Mouse (Mus musculus): ENCODE results near the gene Vps37c. TPM values are rescaled to one million over a fixed set of nuclear protein-coding genes. Genes with fewer than 3 reads are reported as not detected.

Vps37c gene
- total and polyA plus RNA-seq, 2 experiments from 2014 or later, result 23.0 to 42.1 TPM

GRCm38 (mm10) chr19:10740641-10741440 lies 52.3 kb downstream of the Vps37c start:
- ATAC-seq (ENCODE audit: insufficient read depth, low read depth), result peak; percentile 27; the same call in 1 of the 2 replicates

GRCm38 (mm10) chr19:10742145-10742544 lies 53.6 kb downstream of the Vps37c start:
- no peak overlapping the region for H3K4me3 ChIP-seq (ENCODE audit: low read depth, low read length)
- no peak overlapping the region for H3K27ac ChIP-seq (ENCODE audit: low read depth)
- no peak for DNase-seq (ENCODE audit: low spot score)
- no peaks in the 10 kb centered on the region for H3K9me3 ChIP-seq (replicated peaks; ENCODE audit: control insufficient read depth, low read length)
- WGBS, result 77% methylated on average over 6 of the region's 6 CpGs
- H3K4me1 ChIP-seq (ENCODE audit: control insufficient read depth, insufficient read depth), result no peaks in the 10 kb centered on the region
- no peak overlapping the region for H3K4me2 ChIP-seq (ENCODE audit: low read depth, low read length)
- no peaks in the 10 kb centered on the region for H3K27me3 ChIP-seq (ENCODE audit: control insufficient read depth, insufficient read depth, low read length)
- no peaks in the 10 kb centered on the region for H3K36me3 ChIP-seq (replicated peaks; ENCODE audit: control insufficient read depth, insufficient read depth, low read length)
- no peak for ATAC-seq (ENCODE audit: insufficient read depth, low read depth)
- no peak for TF ChIP-seq EP300 (IDR thresholded peaks at IDR 0.05; ENCODE audit: low read depth)
- TF ChIP-seq CTCF (IDR thresholded peaks at IDR 0.05; ENCODE audit: low read depth), result no peak
- no peak overlapping the region for H3K9ac ChIP-seq (replicated peaks; ENCODE audit: low read depth, low read length)

More at GRCm38 (mm10) chr19:10740641-10741440, 52.3 kb downstream of the Vps37c start:
- H3K9ac ChIP-seq (replicated peaks; ENCODE audit: low read depth, low read length), result no peak overlapping the region
- no peaks in the 10 kb centered on the region for H3K36me3 ChIP-seq (replicated peaks; ENCODE audit: control insufficient read depth, insufficient read depth, low read length)
- H3K4me1 ChIP-seq (ENCODE audit: control insufficient read depth, insufficient read depth), result no peaks in the 10 kb centered on the region
- H3K27ac ChIP-seq (ENCODE audit: low read depth), result no peak overlapping the region
- H3K4me2 ChIP-seq (ENCODE audit: low read depth, low read length), result no peak overlapping the region
- H3K4me3 ChIP-seq (ENCODE audit: low read depth, low read length), result no peak overlapping the region
- TF ChIP-seq CTCF (IDR thresholded peaks at IDR 0.05; ENCODE audit: low read depth), result no peak
- no peak for TF ChIP-seq EP300 (IDR thresholded peaks at IDR 0.05; ENCODE audit: low read depth)
- H3K9me3 ChIP-seq (replicated peaks; ENCODE audit: control insufficient read depth, low read length), result no peaks in the 10 kb centered on the region
- WGBS, result 25% methylated on average over 11 of the region's 11 CpGs
- no peak for DNase-seq (ENCODE audit: low spot score)
- H3K27me3 ChIP-seq (ENCODE audit: control insufficient read depth, insufficient read depth, low read length), result no peaks in the 10 kb centered on the region

- TF ChIP-seq CTCF (IDR thresholded peaks at IDR 0.05; ENCODE audit: low read depth) (no peak), EP300 (IDR thresholded peaks at IDR 0.05; ENCODE audit: low read depth) (no peak)
- DNase-seq (ENCODE audit: low spot score) (no peak), ATAC-seq (ENCODE audit: insufficient read depth, low read depth) (no peak)
- no peaks in the 10 kb centered on the region for H3K36me3 ChIP-seq (replicated peaks; ENCODE audit: control insufficient read depth, insufficient read depth, low read length)
- H3K4me3 ChIP-seq (ENCODE audit: low read depth, low read length), result no peak overlapping the region
- no peaks in the 10 kb centered on the region for H3K27me3 ChIP-seq (ENCODE audit: control insufficient read depth, insufficient read depth, low read length)
- no peak overlapping the region for H3K4me2 ChIP-seq (ENCODE audit: low read depth, low read length)
- no peak overlapping the region for H3K27ac ChIP-seq (ENCODE audit: low read depth)
- no peaks in the 10 kb centered on the region for H3K4me1 ChIP-seq (ENCODE audit: control insufficient read depth, insufficient read depth)
- H3K9ac ChIP-seq (replicated peaks; ENCODE audit: low read depth, low read length), result no peak overlapping the region
- 57% methylated on average over 3 of the region's 3 CpGs for WGBS
- no peaks in the 10 kb centered on the region for H3K9me3 ChIP-seq (replicated peaks; ENCODE audit: control insufficient read depth, low read length)
Measured at GRCm38 (mm10) chr19:10742565-10742964, 54.0 kb downstream of the Vps37c start.

GRCm38 (mm10) chr19:10747182-10747581 lies 58.6 kb downstream of the Vps37c start:
- H3K4me1 ChIP-seq (ENCODE audit: control insufficient read depth, insufficient read depth), result no peaks in the 10 kb centered on the region
- H3K9me3 ChIP-seq (replicated peaks; ENCODE audit: control insufficient read depth, low read length), result no peaks in the 10 kb centered on the region
- H3K9ac ChIP-seq (replicated peaks; ENCODE audit: low read depth, low read length), result no peak overlapping the region
- no peak overlapping the region for H3K4me2 ChIP-seq (ENCODE audit: low read depth, low read length)
- no peak for ATAC-seq (ENCODE audit: insufficient read depth, low read depth)
- no peak overlapping the region for H3K27ac ChIP-seq (ENCODE audit: low read depth)
- DNase-seq (ENCODE audit: low spot score), result no peak
- 67% methylated on average over 7 of the region's 7 CpGs for WGBS
- no peaks in the 10 kb centered on the region for H3K36me3 ChIP-seq (replicated peaks; ENCODE audit: control insufficient read depth, insufficient read depth, low read length)
- no peak overlapping the region for H3K4me3 ChIP-seq (ENCODE audit: low read depth, low read length)
- H3K27me3 ChIP-seq (ENCODE audit: control insufficient read depth, insufficient read depth, low read length), result no peaks in the 10 kb centered on the region
- TF ChIP-seq EP300 (IDR thresholded peaks at IDR 0.05; ENCODE audit: low read depth) (no peak), CTCF (IDR thresholded peaks at IDR 0.05; ENCODE audit: low read depth) (no peak)

- no peak for TF ChIP-seq CTCF (IDR thresholded peaks at IDR 0.05; ENCODE audit: low read depth)
- no peak for TF ChIP-seq EP300 (IDR thresholded peaks at IDR 0.05; ENCODE audit: low read depth)
- ATAC-seq (ENCODE audit: insufficient read depth, low read depth), result no peak
- no peaks in the 10 kb centered on the region for H3K4me1 ChIP-seq (ENCODE audit: control insufficient read depth, insufficient read depth)
Measured at GRCm38 (mm10) chr19:10747718-10748117, 59.2 kb downstream of the Vps37c start.

More at GRCm38 (mm10) chr19:10747718-10748117, 59.2 kb downstream of the Vps37c start:
- H3K9ac ChIP-seq (replicated peaks; ENCODE audit: low read depth, low read length), result no peak overlapping the region
- H3K4me3 ChIP-seq (ENCODE audit: low read depth, low read length), result no peak overlapping the region
- H3K27ac ChIP-seq (ENCODE audit: low read depth), result no peak overlapping the region
- H3K4me2 ChIP-seq (ENCODE audit: low read depth, low read length), result no peak overlapping the region
- H3K36me3 ChIP-seq (replicated peaks; ENCODE audit: control insufficient read depth, insufficient read depth, low read length), result no peaks in the 10 kb centered on the region
- no peak for DNase-seq (ENCODE audit: low spot score)
- WGBS, result 89% methylated on average over 6 of the region's 6 CpGs
- no peaks in the 10 kb centered on the region for H3K27me3 ChIP-seq (ENCODE audit: control insufficient read depth, insufficient read depth, low read length)
- no peaks in the 10 kb centered on the region for H3K9me3 ChIP-seq (replicated peaks; ENCODE audit: control insufficient read depth, low read length)

All from heart, postnatal 0 days (tissue).